Mouse (Mus musculus): Measurements from ENCODE around the gene Tie1. TPM values are rescaled to one million over a fixed set of nuclear protein-coding genes. Genes with fewer than 3 reads are reported as not detected.

Gene Tie1
- total RNA-seq, 1 experiment from 2014 or later, result 65.7 TPM

Other genes with a start within 250 kb of the Tie1 start
- gene Ptprf, start 198.7 kb downstream of the Tie1 start, total RNA-seq (2021), result 63.5 and 64.3 TPM in 2 replicates
- gene Szt2, start 80.8 kb downstream of the Tie1 start, total RNA-seq (2021), result 18.3 and 22.5 TPM in 2 replicates
- gene Med8, start 80.7 kb downstream of the Tie1 start, total RNA-seq (2021), result 65.7 and 67.9 TPM in 2 replicates
- 66.4 and 75.4 TPM in 2 replicates for gene Elovl1, start 62.0 kb downstream of the Tie1 start, total RNA-seq (2021)
- gene Cdc20, start 52.7 kb downstream of the Tie1 start, total RNA-seq (2021), result 24.5 and 25.0 TPM in 2 replicates
- gene Mpl, start 32.5 kb downstream of the Tie1 start, total RNA-seq (2021), result 0.15 and 0.41 TPM in 2 replicates
- 3.6 TPM in 1 of 2 replicates, not detected in the other for gene 2610528J11Rik, start 36.9 kb upstream of the Tie1 start, total RNA-seq (2021)
- 0.45 and 1.4 TPM in 2 replicates for gene Tmem125, start 54.0 kb upstream of the Tie1 start, total RNA-seq (2021)
- not detected in 2 replicates for gene Cfap57, start 130.7 kb upstream of the Tie1 start, total RNA-seq (2021)
- 67.7 and 86.3 TPM in 2 replicates for gene Ebna1bp2, start 130.7 kb upstream of the Tie1 start, total RNA-seq (2021)
- not detected in 2 replicates for gene Olfr62, start 168.9 kb upstream of the Tie1 start, total RNA-seq (2021)
- gene Olfr1342, start 202.7 kb upstream of the Tie1 start, total RNA-seq (2021), result not detected in 2 replicates
- not detected in 2 replicates for gene Olfr1341, start 213.5 kb upstream of the Tie1 start, total RNA-seq (2021)
- gene Olfr1340, start 230.1 kb upstream of the Tie1 start, total RNA-seq (2021), result not detected in 2 replicates
- not detected in 2 replicates for gene Olfr1339, start 242.1 kb upstream of the Tie1 start, total RNA-seq (2021)